Mouse (Mus musculus): ENCODE results near the gene Lrig3.

- TF ChIP-seq CTCF (IDR thresholded peaks at IDR 0.05; ENCODE audit: extremely low read depth, insufficient read depth, low read length) (no peak), POLR2A (IDR thresholded peaks at IDR 0.05; ENCODE audit: extremely low read depth, insufficient read depth, low read length) (no peak)
These were observed 698 bp downstream of the Lrig3 start for GRCm38 (mm10) chr10:125966481-125967251.
